Mouse (Mus musculus) thymus, postnatal 10 days (tissue): Measurements from ENCODE around the gene Exosc7.

ENCODE experiments used
- DNase-seq, 2 experiments: peaks; one replicate each; pipeline ENCODE4 v3.0.0; 2021; ENCODE audit warnings: low spot score in 2 of 2

Gene Exosc7

GRCm38 (mm10) chr9:123112805-123113521 lies at the start of gene Exosc7, which contains the start of gene Zdhhc3:
Exosc7 (plus strand) TSS chr9:123113215.
Zdhhc3 (minus strand) TSS chr9:123113205.
- DNase-seq: peak; percentile 73 to 82

- no peak for DNase-seq
Observed at GRCm38 (mm10) chr9:123079149-123079548, 33.9 kb upstream of the Exosc7 start.

GRCm38 (mm10) chr9:123080355-123080754 lies 32.7 kb upstream of the Exosc7 start:
- no peak for DNase-seq

GRCm38 (mm10) chr9:123080796-123081195 lies 32.2 kb upstream of the Exosc7 start:
- no peak for DNase-seq

- no peak for DNase-seq
Observed at GRCm38 (mm10) chr9:123085373-123085772, 27.6 kb upstream of the Exosc7 start.

- DNase-seq: no peak
Observed at GRCm38 (mm10) chr9:123087558-123087957, 25.5 kb upstream of the Exosc7 start.

GRCm38 (mm10) chr9:123090844-123091243 lies 22.2 kb upstream of the Exosc7 start:
- DNase-seq: no peak

GRCm38 (mm10) chr9:123099631-123100455 lies 13.2 kb upstream of the Exosc7 start:
- no peak for DNase-seq

GRCm38 (mm10) chr9:123103425-123103824 lies 9.6 kb upstream of the Exosc7 start:
- no peak for DNase-seq

GRCm38 (mm10) chr9:123104362-123104761 lies 8.7 kb upstream of the Exosc7 start:
- DNase-seq: no peak

GRCm38 (mm10) chr9:123107186-123107585 lies 5.8 kb upstream of the Exosc7 start:
- DNase-seq: no peak

GRCm38 (mm10) chr9:123109188-123109587 lies 3.8 kb upstream of the Exosc7 start:
- no peak for DNase-seq

- no peak for DNase-seq
Observed at GRCm38 (mm10) chr9:123111751-123112221, 1.2 kb upstream of the Exosc7 start.

GRCm38 (mm10) chr9:123113931-123114330 lies 916 bp downstream of the Exosc7 start:
- DNase-seq: no peak

GRCm38 (mm10) chr9:123115566-123115965 lies 2.6 kb downstream of the Exosc7 start:
- DNase-seq: no peak

GRCm38 (mm10) chr9:123123017-123123416 lies 10.0 kb downstream of the Exosc7 start:
- no peak for DNase-seq

GRCm38 (mm10) chr9:123123571-123124412 lies 10.8 kb downstream of the Exosc7 start:
- DNase-seq: no peak

GRCm38 (mm10) chr9:123124413-123124981 lies 11.5 kb downstream of the Exosc7 start:
- no peak for DNase-seq

- DNase-seq: no peak
Observed at GRCm38 (mm10) chr9:123127663-123128062, 14.6 kb downstream of the Exosc7 start.

GRCm38 (mm10) chr9:123132994-123133393 lies 20.0 kb downstream of the Exosc7 start:
- DNase-seq: no peak

GRCm38 (mm10) chr9:123136953-123137682 lies 24.1 kb downstream of the Exosc7 start:
- DNase-seq: no peak
